Mouse (Mus musculus) frontal cortex, postnatal 14 days (tissue): ENCODE data around the gene BC107364.
"Not testable (repeated sequence)": the region's sequence is repeated elsewhere in the genome, so short reads cannot be mapped to it uniquely, and the experiment has no call there.

Experiments
- DNase-seq, 2 experiments: peaks; one replicate each; pipeline ENCODE4 v3.0.0; 2022; ENCODE audit warnings: low spot score in 2 of 2

Gene BC107364

DNA sequence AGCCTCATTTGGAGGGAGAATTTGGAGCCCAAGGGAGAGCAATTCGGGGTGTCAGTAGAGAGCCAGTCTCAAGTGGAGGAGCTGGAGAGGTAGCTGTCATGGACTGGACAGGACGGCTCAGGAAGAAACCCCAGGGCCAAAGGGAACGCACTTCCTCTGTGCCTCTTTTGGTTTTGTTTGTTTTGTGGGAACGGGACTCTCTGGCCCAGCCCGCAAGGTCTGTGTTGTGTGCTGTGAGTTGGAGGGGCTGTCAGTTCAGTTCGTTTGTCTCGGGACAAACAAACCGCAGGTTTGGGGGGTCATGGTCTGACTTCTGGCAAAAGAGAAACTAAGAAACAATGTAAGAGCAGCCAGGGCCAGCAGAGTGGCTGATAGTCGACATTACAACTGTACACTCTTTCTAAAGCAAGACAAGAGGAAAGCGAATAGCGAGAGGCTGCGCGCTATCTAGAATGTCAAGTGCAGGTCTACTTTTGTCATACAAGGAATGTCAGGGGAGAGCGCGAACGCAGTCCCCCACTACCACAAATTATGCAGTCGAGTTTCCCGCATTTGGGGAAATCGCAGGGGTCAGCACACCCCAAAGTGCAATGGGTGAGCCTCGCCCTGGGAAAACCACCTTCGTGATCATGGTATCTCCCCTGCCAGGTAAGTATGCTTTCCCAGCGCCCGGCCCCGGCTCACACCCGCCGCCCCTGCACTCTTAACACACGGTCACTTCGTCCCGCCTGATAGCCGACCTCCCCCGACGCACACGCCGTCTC, 34.1 kb upstream of the BC107364 start:
- not testable (repeated sequence) for DNase-seq

DNA sequence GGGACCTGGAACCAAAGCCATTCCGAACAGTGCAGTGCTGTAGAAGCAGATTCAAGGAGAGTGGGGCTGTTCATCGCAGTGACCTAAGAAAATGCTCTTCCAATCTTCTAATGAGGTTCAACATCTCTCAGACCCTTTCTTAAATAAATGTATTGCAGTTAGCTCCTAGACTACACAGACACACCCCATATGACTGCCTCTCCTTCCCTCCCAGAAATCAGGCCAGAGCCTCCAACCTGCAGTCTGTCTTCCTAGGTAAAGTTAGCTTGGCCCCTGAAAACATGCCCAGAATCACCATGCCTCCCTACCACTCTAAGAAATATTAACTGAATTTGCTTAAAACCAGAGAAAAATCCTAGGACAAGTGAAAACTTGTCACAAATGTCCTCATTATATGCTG, 33.3 kb upstream of the BC107364 start:
- no peak for DNase-seq

DNA sequence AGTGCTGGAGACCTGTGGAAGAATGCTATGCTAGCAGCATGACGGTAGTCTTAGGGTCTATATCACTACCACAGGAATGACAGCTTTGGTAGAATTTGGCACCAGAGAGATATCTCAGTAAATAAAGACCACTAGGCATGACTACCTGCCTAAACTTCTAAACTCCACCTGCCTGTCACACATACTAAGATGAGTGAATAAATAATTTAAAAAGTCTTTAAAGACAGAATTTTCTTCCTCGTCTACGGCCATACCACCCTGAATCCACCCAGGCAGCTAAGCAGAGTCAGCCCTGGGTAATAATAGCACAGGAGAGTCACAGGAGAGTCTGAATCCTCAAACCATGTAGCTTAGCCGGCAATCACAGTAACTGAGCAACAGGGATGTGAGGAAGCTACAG, 32.8 kb upstream of the BC107364 start:
- DNase-seq = no peak

DNA sequence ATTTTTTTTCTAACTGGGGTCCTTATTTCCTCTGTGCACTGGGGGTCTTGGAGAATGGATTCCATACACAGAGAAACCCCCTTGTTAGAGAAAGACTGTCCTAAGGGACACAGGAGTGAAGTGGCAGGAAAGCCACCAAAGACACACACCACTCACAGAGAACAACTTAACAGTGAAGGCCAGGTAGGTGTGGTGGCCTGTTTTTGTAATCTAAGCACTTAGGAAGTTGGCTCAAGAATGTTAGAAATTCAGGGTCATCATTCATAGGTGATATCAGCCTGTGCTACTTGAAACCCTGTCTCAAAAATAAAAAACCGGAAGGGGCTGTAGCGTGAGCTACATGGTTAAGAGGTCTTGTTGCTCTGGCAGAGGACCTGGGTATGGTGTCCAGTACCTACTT, 31.8 kb upstream of the BC107364 start:
- DNase-seq = no peak

DNA sequence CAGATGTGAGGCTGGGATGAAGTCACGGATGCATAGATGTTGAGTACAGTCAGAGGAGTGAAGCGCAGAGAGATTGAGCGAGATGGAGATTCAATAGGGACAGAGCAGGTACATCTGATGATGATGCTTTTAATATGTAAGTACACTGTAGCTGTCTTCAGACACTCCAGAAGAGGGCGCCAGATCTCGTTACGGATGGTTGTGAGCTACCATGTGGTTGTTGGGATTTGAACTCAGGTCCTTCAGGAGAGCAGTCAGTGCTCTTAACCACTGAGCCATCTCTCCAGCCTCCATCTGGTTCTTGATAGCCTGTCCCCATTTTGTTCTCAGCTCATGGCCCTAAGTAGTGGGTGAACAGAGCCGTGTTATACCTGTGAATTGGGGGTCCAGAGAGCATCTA, 30.9 kb upstream of the BC107364 start:
- not testable (repeated sequence) for DNase-seq

DNA sequence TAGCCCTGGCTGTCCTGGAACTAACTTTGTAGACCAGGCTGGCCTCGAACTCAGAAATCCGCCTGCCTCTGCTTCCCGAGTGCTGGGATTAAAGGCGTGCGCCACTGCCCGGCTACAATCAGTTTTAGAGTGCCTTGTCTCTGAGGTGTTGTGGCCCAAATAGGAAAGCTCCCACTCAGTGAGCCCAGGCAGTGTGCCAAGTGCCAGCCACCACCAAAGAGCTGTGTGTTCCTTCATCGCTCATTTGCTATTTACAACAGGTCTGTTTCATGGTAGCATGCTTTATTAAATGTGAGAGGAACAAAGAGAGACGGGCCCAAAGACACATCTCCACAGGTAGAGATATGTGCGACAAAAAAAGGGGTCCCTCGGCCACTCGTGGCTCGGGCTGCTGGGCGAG, 30.3 kb upstream of the BC107364 start:
- DNase-seq = no peak

DNA sequence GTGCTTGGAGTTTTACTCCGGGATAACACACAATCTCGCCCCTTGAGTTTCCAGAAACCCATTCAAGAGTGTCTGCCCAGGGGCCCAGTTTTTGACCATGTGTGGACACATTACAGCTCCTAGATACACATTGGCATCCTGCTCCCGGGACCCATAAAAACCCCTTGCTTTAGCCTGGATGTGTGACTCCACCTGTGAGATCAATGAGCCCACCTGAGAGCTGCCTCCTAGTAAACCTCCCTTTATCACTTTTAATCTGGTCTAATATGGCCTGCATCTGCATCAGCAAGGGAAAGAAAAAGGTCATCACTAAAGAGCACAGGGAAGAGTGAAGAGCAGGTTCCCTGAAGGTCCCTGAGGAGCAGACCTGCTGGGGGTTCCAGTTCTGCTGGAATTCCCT, 29.8 kb upstream of the BC107364 start:
- no peak for DNase-seq

DNA sequence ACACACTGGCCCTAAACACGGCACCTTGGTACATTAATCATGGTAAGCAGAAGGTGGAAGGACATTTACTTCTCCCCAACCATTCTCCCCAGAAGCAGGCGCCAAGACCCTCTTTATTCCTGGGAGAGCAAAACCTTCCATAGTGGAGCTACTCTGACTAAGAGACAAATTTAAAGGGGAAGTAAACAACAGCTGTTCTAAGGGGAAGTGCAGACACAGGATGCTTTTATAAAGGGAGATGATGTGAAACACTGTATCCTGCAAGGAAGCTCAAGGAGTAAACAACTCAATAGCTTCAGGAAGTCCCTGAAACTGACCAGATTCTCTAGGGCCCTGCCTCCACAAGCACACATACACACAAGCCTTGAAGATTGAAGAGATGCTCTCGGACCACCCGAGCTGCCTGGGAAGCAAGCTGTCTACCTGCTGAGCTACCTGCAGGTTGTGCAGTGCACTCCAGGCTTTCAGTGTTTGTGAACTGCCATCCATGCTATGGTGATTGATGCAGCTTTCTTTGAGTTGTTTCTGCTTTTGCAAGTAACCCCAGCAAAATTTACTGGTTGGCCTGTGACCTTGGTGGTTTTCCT, 28.7 kb upstream of the BC107364 start:
- no peak for DNase-seq

DNA sequence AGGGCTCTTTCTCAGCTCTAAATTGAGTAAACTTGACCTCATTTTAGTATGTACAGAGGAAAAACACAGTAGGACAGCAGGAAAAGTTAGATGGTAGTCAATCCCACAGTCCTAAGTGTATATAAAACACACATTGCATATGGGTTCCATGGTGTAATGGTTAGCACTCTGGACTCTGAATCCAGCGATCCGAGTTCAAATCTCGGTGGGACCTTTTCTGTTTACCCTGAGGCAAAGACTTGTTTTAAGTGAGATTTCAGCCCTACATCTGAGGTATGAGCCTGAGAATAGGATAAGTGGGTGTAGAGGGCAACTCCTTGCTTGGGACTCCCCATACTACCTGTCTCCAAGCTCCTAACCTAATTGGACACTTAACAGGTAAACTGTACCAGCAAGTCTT, 27.1 kb upstream of the BC107364 start:
- DNase-seq = no peak

DNA sequence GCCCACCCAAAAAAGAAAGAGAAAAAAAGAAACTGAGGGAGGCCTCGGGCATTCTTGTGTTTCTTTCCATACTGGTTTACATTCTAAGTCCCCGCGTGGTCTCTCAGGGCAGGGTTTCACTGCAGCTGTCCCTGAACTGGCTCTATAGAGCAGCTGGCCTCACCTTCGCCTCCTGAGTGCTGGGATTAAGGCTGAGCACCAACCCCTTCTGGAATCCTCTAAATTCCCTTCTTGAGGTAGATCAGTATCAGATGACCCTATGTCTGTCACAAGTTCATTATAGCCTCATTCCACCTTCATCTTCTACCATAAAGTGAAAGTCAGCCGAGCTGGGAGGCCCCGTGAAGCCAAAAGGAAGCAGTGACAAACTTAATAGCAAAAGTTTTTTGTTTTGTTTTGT, 25.5 kb upstream of the BC107364 start:
- DNase-seq = no peak

DNA sequence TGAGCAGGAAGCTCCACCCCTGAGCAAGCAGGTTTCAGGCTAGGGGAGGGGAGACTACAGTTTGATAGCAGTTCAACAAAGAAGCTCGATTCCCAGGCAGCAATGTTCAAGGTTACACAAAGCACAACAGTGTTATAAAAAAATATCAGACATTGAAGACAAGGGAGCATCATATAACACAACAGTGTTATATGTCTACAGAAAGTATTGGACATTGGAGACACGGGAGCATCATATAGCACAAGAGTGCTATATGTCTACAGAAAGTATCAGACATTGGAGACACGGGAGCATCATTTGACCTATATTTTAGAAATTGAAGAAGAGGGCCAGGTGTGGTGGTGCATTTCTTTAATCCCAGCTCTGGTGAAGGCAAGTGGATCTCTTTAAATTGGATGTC, 25.0 kb upstream of the BC107364 start:
- DNase-seq = no peak

DNA sequence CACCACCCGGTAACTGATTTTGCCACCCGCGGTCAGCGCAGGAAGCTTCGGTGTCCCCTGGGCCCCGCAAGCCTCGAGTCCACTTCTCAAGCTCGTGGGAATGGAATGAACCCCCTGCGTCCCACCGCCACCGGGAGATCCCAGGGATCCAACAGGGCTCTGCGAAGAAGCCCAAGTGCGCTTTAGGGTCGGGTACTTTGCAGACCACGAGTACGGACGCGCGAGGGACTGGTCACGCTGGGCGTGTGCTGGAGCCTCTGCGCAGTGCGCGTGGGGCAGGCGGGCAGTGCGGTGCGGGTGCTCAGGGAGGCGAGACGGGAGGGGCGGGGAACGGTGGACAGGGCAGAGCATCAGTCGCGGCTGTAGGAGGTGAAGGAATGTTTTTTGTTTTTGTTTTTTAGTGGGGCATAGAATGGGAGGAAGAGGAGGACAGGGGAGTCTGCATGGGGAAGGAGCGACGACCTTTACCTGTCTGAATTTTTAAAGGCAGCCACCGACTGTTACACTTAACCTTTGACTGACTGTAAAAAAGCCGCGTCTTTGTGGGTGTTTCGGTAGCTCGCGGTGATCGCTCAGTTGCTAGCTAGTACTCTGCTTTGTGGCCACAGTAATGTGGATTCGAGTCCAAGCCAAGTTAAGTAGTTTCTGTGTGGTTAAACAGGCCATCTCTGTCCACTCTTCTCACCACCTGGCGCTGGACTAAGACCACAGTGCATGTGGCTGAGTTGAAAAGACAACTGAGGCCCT, 23.0 kb upstream of the BC107364 start:
- DNase-seq = no peak

DNA sequence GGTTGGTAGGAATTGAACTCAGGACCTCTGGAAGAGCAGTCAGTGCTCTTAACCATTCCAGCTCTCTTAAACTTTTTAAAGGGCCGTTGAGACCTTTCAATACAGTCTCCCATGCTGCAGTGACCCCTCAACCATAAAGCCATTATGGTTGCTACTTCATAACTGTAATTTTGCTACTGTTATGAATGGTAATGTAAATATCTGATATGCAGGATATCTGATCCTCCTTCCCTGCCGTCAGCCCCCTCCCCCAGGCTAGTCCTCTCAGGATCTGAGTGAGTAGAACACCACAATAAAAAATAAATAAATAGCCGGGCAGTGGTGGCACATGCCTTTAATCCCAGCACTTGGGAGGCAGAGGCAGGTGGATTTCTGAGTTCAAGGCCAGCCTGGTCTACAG, 21.4 kb upstream of the BC107364 start:
- DNase-seq = not testable (repeated sequence)

DNA sequence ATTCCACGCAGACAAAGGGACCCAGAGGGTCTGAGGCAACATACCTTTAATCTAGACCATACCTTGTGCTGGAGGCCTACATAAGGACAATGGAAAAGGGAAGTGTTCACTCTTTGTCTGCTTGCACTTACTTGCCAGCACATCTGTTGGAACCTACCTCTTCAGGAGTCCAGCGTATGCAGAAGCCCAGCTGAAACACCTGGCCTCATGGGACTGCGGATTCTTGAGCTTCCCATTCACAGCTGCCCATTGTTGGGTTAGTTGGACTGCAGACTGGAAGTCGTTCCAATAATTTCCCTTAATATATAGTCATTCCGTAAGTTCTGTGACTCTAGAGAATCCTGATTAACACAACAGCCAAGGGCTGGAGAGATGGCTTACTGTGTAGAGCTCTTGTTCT, 20.0 kb upstream of the BC107364 start:
- DNase-seq = no peak

DNA sequence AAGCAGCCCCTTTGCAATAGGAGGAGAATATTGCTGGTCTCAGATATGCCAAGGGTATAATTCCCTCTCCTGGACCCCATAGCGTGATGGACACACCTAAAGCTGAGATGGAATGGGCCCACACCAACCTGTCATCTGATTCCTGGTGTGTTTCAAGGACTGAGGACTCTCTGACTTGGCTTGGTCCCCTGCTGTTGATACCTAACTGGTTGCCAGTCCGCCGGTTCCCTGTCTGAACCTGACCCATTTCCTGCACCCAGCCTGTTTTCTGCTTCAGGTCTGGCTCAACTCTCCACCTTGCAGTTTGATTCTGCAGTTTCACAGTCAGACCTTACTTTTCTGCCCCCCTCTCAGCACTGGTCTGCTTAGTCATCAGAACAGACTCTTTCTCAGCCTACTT, 17.5 kb upstream of the BC107364 start:
- DNase-seq = no peak

DNA sequence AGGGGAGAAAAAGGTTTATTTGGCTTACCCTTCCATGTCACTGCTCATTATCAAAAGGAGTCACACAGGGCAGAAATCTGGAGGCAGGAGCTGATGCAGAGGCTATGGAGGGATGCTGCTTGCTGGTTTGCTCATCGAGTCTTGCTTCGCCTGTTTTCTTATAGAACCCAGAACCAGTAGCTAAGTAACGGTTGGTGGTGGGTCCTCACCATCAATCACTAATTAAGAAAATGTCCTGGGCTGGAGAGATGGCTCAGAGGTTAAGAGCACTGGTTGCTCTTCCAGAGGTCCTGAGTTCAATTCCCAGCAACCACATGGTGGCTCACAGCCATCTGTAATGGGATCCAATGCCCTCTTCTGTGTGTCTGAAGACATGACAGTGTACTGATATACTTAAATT, 16.2 kb upstream of the BC107364 start:
- not testable (repeated sequence) for DNase-seq

DNA sequence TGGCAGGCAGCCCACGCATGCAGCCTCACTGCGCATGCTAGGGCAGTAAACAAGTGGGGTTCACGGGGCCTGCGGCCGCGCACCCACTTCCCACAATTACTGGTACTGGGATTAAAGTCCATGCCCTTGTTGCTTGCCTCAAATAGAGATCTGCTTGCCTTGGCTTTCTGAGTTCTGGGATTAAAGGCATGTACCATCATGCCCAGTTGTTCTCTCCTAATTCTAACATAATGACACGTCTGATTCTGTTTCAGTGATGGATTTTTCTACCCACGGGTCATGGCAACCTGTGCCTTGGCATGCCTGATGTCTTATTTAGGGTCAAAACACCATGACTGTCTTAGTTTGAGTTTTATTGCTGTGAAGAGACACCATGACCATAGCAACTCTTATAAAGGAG, 15.5 kb upstream of the BC107364 start:
- no peak for DNase-seq

DNA sequence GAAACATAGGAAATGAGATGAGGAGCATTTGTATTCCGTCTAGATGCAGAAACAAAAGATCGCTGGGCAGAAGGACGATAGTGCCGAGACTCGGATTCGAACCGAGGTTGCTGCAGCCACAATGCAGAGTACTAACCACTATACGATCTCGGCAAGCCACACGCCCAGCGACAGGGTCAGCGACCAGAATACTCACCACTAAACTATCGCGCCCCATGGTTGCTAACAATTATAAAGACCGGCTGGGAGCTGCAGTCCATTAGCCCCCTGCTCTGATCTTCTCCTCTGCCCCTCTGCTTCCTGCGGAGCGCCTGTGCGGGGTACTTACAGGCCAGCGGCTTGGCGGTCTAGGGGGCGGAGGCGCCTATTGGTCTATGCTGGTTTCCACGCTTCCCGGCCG, 11.8 kb upstream of the BC107364 start:
- DNase-seq = no peak

DNA sequence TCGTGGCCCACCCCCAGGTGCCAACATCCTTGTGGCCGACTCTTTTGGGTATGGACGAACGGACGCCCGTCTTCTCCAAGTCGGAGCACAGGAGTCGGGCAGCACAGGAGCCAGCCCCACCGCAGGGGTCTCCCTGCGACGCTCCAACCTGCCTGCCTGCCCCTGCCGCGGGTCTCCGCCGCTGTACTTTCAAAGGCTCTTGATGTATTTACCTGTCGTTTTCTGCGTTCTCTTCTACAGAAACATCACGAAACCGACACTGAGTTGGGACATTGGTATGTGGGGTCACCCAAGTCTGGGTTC, 8.4 kb upstream of the BC107364 start:
- DNase-seq = not testable (repeated sequence)

DNA sequence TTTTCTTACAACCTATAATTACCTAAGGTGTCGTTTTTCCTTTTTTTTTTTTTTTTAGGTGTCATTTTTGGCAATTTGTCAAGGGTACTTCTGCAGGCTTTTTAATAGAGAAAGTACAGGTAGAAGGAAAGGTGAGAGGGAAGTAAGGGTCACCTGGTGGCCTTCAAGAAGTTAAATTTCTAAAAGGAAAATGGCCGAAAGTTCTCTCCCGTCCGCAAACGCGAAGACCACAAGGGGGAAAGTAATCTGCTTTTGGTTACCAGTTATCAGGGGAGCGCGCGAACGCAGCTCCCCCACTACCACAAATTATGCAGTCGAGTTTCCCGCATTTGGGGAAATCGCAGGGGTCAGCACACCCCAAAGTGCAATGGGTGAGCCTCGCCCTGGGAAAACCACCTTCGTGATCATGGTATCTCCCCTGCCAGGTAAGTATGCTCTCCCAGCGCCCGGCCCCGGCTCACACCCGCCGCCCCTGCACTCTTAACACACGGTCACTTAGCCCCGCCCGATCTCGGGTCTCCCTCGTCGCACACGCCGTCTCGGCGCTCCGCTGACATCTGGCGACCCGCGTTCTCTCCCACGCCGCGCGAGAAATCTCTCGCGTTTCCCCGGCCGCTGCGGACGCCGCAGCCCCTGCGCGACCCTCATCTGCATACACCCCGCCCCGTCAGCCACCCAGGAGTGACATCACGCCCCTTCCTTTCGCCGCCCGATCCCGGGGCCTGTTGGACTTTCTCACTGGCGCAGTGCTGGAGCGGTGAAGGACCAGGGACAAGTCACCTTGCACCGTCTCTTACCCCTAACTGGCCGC, 7.9 kb upstream of the BC107364 start:
- not testable (repeated sequence) for DNase-seq

DNA sequence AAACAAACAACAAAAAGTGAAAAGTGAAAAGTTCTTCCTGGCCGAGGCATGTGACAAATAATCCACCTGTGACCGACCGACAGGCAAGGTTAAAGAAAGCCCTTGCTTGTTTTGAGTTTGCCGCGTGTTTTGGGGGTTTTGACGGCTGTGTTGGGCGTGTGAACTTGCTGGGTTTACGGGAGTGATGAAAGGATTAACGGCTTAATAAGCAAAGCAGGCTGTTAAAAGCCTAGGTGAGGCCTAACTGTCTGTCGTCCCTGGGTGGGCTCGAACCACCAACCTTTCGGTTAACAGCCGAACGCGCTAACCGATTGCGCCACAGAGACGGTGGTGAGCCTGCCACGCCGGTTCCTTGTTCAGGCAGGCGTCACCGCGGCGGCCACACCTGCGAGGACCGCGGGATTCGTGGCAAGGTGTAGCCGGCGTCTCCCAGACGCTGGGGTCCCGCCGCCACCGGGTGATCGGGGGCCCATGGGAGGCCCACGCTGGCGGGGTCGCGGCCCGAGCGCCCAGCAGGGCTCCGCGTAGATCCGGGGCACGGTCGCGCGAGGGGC, 6.9 kb upstream of the BC107364 start:
- DNase-seq = not testable (repeated sequence)

DNA sequence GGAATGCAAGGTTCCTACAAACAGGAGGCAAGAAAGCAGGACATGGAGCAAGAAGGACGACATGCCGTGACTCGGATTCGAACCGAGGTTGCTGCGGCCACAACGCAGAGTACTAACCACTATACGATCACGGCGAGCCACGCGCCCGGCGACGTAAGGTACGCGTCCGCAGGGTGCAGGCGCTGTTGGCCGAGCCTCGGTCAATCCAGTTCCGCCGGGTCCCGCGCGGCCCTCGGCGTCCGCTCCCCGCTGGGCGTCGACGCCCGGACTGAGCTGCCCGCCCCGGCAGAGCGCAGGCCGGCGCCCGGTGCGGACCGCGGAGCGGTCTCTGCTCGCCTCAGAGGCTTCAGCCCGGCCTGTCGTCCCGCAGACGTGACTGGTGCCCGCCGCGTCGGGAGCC, 5.9 kb upstream of the BC107364 start:
- DNase-seq = not testable (repeated sequence)
